Mouse (Mus musculus): Measurements from ENCODE around the gene Ints11.

Gene Ints11

DNA sequence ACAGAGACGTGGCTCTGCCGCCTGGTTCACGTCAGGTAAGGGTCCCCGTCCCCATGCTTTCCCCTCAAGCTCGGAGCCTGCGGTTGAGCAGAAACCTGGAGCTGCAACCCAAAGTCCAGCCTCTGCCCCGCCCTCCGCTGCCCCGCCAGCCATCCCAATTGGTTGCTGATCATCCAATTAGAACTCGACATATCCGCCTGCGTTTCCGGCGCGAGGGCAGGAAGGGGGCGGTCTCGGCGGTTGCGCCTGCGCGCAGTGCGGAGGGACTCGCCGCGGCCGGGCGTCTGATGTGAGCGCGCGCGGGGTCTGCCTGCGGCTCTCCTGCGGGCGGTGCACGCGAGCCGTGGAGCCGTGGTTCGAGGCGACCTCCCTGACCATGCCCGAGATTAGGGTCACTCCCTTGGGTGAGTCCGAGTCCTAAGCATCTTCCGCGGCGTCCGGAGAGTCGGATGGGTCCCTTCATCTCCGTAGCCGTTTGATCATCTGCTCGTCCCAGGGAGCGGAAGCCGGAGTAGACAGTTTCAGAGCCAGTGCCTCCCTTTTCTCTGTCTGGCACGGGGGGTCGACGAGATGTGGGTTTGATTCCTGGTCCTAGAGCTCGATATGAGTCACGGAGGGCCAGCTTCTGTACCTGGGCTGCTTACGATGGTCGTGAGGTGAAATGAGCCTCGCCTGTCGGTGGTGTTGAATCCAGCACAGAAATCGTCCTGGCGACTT is at the start of gene Ints11, which contains the start of gene Cptp:
Ints11 (plus strand) TSS at position 230 of the 717 bp plus-strand sequence.
Cptp (minus strand) TSS at position 124 of the 717 bp plus-strand sequence.
- DNase-seq = peak; percentile 95

DNA sequence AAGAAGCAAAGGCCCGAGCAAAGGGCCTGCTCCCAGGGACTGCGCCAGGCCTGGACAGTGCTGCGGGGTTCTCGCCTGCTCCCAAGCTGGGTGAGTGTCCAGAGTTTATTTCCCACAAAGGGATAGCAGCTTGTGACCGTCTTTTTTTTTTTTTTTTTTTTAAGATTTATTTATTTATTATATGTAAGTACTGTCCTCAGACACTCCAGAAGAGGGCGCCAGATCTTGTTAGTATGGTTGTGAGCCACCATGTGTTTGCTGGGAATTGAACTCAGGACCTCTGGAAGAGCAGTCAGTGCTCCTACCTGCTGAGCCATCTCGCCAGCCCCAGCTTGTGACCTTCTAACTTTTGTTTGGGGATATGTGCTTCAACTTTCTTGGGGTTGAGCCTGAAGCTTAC is 48.3 kb upstream of the Ints11 start:
- DNase-seq = no peak

DNA sequence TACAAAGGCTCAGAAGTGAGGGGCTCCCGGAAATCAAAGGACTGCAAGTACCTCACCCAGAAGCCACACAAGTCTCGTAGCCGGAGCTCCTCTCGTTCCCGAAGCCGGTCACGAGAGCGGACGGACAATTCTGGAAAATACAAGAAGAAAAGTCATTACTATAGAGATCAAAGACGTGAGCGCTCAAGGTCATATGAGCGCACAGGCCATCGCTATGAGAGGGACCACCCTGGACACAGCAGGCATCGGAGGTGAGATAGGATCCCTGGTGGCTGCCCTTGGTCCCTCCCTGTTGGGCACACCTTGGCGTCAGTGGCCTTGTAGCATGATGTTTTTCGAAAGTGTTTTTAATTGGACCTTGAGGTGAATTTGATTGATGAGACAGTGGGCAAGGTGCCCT is 45.9 kb upstream of the Ints11 start:
- no peak for DNase-seq

DNA sequence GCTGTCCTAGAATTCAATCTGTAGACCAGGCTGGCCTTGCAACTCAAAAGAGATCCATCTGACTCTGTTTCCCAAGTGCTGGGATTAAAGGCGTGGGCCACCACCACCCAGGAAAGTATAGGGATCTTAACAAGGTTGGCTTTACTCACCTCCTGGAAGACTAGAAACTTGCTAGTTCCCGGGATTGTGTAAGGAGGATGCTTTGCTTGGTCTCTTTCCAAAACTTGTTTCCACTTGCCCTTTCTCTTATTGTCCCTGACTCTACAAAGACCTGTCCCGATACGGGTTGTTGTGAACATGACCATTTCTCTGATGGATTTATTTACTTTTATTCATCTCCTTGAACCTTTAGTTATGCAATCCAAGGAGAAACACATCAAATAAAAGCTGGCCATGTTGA is 39.5 kb upstream of the Ints11 start:
- DNase-seq = no peak

DNA sequence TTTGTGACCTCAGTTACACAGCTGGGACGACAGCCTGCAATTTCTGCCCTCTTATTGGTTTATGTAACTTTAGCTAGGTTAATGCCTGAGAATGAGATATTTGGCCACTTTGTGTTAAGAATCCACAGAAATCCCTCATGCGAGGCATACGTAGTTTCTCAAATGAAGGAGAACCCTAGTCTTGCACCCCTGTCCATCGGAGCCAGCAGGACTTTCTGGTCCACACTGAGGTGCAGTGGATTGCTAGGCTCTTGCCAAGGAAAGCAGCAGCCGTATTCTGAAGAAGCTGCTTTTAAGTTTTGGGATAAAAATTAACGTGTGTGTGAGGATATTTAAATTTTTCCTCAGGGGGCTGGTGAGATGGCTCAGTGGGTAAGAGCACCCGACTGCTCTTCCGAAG is 38.8 kb upstream of the Ints11 start:
- DNase-seq = no peak

DNA sequence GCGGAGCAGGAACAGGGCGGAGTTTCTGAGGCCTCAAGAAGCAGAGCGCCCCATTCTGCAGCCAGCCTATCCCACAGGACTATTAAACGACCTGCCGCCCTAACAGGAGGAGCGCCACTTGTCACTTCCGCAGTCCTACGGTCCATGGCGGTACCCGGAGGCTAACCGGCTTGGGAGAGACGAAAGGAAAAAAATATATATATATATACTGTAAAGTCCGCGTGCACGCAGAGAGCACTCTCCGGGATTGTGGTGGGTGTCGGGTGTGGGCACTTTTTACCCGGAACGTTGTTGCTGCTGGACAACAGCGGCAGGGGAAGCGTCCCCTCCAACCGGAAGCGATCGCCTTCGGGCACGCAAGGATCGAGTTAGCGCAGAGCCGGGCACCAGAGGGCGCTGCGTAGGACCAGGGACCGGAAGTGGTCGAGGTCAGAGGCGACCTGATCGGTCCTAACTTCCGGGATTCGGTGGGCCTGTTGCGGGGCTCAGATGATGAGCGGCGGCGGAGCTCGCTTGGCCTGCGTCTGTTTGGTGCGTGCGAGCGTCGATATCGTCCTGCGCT is 38.1 kb upstream of the Ints11 start, which contains the start of gene Aurkaip1:
Aurkaip1 (plus strand) TSS at position 68 of the 562 bp plus-strand sequence.
- DNase-seq = peak; percentile 97

DNA sequence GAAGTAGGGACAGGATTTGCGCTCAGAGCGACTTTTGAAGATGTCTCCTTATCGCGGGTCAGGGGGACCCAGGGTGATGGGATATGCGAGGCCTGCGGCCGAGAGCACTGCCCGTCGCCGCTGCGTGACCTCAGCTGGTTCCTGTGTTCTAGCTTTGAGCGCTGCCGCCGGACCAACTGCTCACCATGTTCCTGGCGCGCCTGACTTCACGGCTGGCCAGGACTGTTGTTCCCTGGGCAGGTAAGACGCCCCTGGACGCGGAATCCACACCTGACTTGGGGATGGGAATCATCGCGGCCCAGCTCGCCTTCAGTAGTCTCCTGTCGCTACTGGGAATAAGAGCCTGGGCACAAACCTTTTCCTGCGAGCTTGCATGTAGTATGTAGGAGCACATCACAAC is 37.5 kb upstream of the Ints11 start:
- DNase-seq = no peak

DNA sequence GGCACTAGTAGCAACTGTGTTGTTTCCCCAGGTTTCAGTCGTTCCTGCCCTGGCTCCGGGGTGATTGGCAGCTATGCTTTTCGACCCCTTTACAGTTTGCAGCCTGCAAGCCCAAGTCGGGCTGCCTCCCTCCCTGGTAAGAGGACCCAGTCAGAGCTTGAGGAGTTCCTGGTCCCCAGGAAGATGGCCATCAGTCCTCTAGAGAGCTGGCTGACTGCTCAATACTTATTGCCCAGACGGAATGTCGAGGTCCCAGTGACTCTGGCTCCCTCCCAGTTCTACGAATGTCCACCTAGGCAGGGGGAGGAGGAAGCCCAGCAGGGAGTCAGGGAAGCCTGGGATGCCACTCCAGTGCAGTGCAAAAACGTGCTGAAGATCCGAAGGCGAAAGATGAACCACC is 37.0 kb upstream of the Ints11 start:
- no peak for DNase-seq

DNA sequence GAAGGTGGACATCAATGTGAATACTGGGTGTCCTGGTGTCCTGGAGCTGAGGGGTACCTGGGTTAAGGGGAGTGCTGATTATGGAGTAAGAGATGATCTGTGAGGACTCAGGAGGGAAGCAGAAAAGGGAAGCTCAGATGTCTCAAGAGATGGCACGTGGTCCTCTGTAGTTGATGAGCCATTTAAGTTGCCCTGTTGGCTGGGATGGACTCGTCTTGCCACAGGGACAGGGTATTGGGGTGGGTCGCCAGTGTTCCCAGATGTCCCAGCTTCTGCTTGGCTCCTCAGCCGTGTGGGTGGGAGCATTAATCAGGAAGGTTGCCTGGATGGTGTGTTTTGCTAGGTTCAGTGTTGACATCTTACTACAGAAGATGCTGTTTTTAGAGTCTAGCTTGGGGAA is 36.1 kb upstream of the Ints11 start:
- DNase-seq = no peak

DNA sequence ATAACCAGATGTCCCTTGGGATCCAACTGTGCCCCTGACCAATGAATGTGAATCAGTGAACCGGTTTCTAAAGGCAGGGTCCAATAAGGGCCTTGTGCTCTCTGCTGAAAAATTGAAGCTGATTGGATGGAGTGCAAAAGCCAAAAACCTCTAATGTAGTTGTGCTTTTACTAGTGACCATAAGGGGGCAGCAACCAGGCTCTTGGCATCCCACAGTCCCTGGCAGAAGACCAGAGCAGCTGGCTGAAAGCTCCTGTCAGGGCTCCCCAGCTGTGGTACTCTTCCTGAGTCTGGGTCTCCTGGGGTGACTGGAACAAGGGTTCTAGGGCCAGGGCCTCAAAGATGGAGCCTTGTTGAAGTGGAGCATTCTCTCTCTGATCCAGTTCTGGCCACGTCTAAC is 35.5 kb upstream of the Ints11 start:
- DNase-seq = peak; percentile 73

DNA sequence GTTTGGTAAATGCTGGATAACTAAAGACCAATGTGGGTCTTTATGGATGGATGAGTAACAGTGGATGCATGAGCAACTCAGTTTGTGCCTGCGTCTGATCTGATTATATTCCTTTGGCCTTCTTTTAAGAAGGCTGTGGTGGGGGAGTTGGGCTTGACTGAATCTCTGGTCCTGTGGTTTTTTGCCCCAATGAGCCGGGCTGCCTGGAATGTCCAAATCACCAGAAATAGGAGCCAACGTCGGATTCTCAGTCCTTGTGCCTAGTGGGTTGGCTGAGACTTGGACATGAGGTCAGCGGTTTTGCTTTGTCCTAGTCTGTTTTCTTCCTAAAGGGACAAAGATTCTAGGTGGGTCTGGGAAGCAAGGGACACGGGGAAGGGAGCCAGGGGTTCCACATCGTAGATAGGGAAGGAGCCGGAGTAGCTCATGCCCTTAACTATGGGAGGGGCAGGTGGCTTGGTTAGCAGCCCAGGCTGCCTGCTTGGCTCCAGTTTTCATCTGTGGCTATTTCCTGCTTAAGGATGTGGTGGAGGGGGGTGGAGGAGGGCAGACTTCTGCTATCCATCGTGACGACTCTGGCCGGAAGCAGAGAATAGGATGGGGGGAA is 31.8 kb upstream of the Ints11 start:
- no peak for DNase-seq

DNA sequence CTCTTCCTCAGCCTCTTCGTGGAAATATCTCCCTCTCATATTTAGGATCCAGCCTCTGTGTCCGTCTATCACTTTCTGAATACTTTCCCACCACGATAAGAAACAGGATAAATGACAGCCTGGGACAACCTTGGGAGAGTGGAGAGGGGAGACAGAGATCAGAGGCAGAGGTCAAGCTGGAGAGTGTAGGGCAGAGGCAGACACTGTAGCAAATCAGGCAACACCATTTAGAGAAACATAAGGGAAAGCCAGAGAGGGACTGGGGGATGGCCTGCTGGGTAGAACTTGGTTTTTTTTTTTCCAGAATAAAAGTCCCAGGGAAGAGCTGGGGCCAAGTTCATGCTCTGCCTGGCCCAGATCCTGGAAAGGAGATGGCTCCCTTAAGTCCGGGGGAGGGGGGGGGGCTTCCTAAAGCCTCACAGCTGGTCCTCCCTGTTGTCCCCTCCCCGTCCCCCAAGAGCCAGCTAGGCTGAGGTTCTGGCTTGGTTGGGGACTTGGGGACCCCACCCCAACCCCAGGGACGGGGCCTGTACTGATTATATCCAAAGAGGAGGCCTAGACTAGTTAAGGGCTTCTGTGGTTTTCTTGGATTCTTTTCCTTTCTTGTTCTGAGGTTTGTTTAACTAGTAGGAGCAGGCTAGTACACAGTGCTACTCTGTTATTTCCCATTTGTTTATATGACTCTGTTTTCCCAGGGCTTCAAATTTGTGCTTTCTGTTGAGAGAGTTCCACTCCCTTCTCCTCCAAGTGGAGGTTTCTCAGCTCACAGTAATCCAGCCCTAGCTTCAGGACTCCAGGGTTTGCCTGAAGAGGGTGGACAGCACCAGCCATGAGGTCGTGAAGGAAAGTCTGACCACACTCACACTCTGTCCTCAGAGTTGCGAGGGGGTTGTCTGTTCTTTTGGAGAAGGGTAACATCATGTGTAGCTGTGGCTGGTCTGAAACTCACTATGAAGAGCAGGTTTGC is 30.9 kb upstream of the Ints11 start:
- no peak for DNase-seq

DNA sequence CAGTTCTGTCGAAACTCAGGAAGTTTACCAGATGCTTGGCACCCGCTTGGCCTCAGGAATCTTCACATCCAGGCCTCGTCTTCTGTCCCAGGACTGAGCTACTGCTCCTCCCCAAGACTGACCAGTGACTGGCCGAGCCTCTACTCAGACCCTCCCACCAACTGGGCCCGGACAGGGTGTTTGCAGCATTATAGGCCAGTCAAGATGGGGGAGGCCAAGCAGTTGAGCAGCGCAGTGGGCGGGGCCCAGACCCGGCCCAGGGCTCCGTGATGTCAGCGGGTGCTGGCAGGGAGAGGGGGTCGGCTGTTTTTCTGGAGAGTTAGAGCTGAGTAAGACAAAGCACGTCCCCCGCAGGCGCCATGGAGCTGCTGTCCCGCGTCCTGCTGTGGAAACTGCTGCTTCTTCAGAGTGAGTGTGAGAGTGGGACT is 29.8 kb upstream of the Ints11 start, which contains the start of gene Mxra8:
Mxra8 (plus strand) TSS at position 198 of the 428 bp plus-strand sequence.
- DNase-seq = no peak

DNA sequence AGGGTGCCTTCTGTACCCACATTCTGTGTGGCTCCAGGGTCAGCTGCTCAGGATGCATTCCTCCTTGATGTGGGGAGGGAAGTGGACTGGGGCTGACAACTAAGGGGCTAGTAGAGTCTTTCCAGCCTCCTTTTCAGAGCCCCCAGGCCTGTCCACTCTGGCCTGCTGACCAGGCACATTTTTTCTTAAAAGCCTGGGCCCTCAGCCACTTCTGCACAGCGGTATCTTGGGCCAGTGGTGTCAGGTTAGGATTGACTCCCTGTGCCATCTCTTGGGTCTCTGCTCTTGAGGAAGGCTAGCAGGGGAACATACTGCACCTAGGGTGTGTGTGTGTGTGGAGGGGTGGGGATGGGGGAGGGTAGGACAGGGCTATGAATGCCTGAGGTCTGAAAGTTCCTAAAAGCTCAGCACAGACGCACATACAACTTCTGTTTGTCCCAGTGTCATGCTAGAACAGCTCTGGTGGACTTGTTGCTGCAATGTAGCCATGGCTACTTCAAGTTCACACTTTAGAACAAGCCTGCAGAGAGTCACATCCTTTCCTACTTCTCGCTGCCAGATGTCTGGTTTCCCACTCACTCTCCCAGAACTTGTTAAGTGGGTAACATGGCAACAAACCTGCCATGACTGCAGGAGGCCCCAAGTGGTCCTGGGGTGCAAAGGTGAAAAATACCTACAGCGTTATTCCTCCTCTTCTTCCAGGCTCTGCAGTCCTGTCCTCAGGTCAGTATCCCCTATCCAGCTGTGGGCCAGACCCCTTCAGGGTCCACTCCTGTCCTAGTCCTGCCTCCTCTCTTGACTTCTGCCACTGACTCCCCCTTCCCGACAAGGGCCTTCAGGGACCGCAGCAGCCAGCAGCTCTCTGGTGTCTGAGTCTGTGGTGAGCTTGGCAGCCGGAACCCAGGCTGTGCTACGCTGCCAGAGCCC is 29.0 kb upstream of the Ints11 start:
- DNase-seq = no peak

DNA sequence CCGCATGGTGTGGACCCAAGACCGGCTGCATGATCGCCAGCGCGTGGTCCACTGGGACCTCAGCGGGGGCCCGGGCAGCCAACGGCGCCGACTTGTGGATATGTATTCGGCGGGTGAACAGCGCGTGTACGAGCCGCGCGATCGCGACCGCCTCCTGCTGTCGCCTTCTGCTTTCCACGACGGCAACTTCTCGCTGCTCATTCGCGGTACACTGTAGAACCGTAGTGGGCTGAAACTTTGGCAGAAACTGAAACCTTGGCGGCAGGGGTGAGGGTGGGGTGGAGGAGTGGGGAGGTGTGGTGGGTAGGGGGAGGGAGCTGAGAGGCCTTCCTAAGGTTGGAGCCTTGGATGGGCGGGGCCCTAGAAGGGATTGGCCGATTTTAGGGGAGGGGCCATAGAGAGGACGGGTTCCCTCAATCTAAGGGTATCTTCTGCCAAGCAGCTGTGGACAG is 28.3 kb upstream of the Ints11 start:
- DNase-seq = no peak

DNA sequence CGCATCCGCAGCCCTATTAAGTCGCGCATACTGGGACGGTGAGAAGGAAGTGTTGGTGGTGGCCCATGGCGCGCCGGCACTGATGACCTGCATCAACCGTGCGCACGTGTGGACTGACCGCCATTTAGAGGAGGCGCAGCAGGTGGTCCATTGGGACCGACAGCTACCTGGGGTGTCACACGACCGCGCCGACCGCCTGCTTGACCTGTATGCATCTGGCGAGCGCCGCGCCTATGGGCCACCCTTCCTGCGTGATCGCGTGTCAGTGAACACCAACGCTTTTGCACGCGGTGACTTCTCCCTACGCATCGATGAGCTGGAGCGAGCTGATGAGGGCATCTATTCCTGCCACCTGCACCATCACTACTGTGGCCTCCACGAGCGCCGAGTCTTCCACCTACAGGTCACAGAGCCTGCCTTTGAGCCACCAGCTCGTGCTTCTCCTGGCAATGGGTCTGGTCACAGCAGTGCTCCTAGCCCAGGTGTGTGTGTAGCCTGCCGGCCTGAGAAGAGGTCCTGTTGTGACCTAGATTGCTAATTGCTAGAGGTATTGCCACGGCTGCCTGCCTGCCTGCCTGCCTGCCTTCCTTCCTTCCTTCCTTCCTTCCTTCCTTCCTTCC is 27.6 kb upstream of the Ints11 start:
- DNase-seq = no peak

DNA sequence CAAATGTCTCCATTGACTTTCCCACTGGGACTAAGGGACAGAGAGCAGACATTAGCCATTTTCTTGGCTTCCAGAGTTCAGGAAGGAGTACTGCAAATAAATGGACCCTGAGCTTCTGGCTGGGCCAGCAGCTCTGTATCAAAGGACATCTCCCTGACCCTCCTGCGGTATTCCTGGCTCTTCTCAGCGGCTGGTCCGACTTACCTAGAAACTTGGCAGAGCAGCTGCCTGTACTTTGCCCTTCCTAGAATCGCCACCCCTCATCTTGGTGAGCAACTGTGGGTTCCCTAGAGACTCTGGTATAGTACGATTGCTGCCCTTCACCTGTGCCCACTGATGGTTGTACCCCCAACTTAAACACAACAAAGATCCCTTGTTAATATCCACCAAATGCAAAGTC is 26.1 kb upstream of the Ints11 start:
- DNase-seq = no peak

DNA sequence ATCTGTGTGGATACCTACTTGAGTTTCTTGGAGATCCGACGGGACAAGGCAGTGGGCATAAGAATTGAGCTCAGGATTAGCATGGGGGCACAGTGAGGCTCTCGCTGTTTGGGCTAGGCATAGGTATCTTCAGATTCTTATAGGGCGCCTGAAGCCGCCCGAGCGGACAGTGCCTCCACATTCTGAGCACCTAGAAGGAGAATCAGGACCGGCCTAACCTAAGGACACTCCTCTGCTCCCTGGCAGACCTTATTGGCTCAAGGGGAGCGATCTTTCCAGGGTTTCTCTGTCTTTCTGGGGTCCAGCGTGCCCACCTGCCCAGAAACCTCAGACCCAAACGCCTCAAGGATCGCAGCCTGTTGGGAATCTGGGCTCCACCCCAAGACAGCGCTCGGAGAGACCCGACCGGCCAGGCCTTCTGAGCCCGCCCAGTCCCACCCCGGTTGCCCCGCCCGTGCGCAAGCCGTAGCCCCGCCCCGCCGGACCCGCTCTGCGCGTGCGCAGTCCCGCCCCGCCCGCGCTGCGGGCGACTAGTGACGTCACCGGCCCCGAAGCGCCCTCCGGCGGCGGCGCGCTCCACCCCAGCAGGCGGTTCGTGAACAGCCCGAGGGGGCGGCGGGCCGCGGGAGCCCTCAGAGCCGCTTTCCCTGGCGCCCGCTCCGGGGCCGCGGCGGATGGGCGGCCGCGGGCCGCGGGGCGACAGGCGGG is 22.3 kb upstream of the Ints11 start, which contains the start of gene Dvl1:
Dvl1 (plus strand) TSS at position 532 of the 708 bp plus-strand sequence.
- DNase-seq = peak; percentile 99

DNA sequence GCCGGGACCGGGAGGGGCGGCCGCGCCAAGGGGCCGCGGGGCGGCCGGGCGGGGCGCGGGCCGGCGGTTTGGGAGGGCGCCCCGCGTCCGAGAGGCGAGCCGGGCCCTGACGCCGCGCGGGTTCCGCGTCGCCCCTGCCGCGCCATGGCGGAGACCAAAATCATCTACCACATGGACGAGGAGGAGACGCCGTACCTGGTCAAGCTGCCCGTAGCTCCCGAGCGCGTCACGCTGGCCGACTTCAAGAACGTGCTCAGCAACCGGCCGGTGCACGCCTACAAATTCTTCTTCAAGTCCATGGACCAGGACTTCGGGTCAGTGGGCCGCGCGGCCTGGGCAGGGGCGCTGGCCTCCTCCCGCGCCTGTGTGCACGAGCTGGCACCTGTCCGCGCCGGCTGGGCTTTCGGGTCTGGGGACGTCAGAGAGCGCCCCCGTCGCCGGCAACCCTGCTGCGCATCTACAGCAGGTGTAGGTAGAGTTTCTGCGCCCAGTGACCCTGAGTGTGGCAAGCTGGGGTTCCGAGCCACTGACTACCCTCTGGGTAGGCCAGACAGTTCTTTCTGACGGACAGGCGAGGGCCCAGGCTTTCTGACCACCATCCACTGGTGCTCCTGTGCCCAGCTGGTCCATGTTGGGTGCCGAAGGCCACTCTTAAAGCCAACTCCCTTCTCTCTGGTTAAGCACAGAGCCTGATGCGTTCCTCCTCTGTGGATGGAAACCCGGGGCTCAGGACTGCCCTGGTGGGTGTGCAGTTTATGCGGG is 21.6 kb upstream of the Ints11 start:
- DNase-seq = no peak
